Mouse (Mus musculus): ENCODE results near the gene R3hdm4.

Gene R3hdm4

DNA sequence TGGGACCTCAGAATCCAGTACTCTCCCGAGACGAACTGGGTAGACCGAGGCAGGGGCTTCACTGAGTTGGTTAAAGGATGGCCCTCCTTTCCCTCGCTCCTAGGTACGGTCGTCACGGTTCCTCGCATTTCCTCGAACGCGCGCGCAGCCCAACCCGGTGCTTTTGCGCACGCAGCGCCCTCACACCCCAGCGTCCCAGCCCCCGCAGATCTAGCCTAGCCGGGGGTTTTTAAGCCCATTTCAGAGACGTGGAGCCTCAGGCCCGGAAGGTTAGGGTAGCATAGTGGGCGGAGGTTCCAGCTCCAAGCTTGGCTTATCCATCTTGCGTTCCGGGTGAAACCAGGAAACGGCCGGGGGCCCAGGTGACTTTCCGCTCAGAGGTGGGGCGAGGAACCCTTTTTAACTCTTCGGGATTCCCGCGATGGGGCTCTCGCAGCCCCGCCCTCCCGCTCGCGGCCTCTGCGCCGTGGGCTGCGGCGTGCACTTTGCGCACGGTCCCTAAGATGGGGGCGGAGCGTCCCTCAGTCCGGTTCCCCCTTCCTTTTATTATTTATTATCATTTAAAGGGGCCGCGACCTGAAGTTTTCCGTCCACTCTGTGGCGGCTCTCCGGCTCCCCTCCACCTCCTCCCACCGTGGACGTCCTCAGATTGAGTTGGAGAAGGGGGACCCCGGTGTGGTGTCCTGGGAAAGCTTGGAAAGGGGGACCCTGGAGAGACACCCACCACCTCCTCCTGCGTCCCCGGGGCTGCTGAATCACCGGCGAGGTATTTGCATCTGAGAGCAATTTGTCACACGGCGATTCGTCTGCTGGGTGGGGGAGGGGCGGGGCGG is 5.7 kb upstream of the R3hdm4 start, which contains the start of gene Arid3a:
Gene Arid3a, plus strand, starts transcription at position 553 of the 833 bp plus-strand sequence.
- peak; percentile 95 for DNase-seq (ENCODE audit: extremely low read depth, insufficient read length, low spot score)

- DNase-seq (ENCODE audit: extremely low read depth, insufficient read length, low spot score): no peak
Measured at GRCm38 (mm10) chr10:79925785-79926490, 4.9 kb upstream of the R3hdm4 start.

DNA sequence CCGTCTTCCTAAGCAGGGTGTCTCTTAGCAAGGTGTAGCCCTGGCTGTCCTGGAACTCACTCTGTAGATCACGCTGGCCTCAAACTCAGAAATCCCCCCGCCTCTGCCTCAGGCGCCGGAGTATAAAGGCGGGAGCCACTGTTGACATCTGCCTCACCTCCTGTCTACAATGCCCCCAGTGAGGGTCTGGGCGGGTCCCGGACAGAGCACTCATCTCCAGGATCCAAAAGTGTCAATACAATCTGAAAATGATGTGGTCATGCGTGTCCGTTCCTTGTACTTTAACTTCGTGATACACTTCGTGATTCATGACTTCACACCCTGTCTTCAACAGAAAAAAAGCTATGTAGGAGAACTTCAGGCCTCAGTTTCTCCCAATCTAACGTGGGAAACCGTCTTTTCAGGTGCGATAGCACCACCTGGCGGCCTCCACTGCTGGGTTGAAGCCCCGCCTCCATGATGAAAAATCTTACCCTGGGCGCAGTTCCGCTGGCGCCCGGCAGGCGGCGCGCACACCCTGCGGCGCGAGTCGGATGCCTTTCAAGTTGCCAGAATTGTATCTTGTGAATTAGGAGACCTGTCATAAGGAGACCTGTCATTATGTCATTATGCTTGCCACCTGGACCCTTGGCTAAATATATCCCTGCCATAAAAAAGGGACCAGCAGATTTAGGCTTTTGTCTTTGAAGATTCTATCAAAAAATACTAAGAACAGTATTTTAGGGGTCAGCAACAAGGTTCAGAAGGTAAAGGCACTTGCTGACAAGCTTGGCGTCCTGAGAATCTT is 4.2 kb upstream of the R3hdm4 start:
- peak; percentile 91 for DNase-seq (ENCODE audit: extremely low read depth, insufficient read length, low spot score)

DNA sequence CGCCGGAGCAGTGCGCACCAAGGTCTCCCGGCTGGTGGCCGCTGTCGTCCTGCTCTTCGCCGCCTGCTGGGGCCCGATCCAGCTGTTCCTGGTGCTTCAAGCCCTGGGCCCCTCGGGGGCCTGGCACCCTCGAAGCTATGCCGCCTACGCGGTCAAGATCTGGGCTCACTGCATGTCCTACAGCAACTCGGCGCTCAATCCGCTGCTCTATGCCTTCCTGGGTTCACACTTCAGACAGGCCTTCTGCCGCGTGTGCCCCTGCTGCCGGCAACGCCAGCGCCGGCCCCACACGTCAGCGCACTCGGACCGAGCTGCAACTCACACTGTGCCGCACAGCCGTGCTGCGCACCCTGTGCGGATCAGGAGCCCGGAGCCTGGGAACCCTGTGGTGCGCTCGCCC is 564 bp upstream of the R3hdm4 start:
- DNase-seq (ENCODE audit: extremely low read depth, insufficient read length, low spot score): no peak

DNA sequence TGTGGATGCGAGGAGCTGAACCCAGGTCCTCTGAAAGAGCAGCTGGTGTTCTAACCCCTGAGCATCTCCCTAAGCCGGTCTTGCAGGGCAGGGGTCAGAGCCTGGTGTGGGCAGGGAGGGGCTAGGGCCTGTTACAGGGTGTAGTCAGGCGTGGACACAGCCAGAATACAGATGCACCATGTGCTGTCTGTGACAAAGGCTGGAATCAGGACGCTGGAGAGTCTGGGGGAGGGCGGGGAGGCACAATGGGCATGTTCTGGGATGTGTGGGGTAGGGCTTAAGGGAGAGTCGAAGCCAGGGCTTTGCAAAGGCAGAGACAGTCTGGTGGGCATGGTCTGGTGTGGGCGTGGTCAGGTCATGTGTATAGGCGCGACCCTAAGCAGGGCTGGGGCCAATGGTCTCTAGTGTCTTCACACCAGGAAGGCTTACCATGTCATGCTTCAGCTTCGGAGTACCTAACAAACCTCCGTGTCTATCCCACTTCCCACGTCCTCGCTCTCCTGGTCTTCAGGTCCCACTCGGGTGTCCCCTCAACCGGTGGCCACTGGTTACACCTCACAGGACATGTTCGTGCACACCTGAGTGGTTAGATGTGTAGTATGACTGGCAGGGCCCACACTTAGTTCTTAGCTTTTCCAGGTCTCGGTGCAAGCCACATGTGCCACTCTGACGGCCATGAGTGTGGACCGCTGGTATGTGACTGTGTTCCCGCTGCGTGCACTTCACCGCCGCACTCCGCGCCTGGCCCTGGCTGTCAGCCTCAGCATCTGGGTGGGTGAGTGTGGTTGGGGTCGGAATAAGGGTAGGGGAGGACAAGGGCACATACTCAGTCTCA is 735 bp downstream of the R3hdm4 start:
- no peak for DNase-seq (ENCODE audit: extremely low read depth, insufficient read length, low spot score)

DNA sequence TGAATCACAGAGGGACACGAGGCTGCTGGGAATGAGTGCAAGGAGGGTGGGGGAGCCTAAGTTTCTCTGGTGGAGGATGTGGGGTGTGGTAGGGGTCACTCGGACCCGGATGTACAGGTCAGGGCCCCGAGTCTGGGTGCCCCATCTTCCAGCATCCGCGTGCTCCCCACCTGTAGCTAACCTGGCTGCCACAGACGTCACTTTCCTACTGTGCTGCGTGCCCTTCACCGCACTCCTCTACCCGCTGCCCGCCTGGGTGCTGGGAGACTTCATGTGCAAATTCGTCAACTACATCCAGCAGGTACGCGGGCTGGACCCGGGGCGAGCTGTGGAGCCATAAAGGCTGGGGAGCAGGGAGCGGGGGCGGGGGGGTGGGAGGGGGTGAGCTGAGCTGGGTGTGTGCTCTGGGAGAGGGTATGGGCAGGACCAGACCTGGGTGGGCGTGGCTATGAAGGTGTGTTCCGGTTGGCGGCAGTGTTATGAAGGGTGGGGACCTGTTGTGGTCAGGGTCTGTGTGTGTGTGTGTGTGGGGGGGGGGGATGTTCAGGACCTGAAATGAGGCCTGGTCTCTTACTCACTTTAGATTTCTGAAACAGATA is 1.7 kb downstream of the R3hdm4 start:
- no peak for DNase-seq (ENCODE audit: extremely low read depth, insufficient read length, low spot score)

DNA sequence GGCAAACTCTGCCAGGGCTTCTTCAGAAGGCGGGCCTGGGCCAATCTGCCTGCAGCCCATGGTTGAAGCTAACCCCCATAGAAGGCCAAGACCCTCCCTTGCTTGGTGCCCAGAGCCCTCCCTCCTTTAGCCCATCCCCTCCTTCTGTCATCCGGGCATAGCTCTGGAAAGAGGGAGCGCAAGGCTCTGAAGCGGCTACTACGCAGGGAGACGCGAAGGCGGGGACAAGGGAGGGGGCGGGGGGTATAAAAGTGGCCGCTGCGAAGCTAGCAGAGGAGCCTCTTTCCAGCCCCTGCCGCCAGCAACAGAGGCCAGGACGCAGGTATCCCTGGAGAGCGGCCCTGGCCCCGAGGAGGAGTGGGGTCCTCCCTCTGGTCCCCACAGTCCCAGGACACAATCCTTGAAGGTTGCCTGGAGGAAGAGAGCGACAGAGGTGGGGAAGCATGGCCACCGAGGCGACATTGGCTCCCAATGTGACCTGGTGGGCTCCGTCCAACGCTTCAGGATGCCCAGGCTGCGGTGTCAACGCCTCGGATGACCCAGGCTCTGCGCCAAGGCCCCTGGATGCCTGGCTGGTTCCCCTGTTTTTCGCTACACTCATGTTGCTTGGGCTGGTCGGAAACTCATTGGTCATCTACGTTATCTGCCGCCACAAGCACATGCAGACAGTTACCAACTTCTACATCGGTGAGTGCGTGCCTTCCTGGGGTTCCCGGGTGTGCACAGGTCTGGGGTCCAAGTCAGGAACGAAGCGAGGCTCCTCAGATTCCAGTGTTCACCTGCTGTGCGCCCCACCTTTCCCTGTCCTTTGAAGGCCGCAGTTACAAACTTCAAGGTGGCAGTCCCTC is 2.6 kb downstream of the R3hdm4 start:
- no peak for DNase-seq (ENCODE audit: extremely low read depth, insufficient read length, low spot score)

DNA sequence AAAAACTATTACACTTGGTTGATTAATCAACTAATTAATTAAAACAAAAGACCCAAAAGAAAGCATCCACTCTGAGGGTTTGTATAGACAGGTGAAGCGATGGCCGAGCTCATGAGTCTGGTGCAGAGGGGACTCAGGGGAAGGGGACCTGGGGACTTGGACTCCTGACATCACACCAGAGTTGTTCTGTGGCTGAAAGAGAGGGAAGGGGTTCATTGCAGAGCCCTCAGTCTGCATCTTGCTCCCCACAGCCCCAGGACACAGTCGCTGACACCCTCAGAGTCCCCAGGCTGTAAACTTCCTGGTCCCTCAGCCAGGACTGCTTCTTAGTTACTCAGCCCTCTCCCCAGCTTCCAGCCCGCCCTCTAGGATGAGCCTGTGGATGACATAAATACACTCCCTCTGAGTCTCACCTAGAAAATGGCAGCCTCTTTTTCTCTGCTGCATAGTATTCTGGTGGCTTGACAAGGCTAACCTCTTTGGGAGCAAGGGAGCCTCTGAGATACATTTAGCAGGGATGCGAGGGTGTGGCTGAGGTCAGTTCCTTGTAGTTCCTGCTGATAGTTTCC is 3.4 kb downstream of the R3hdm4 start:
- no peak for DNase-seq (ENCODE audit: extremely low read depth, insufficient read length, low spot score)

- peak; percentile 80 for DNase-seq (ENCODE audit: extremely low read depth, insufficient read length, low spot score)
Measured at GRCm38 (mm10) chr10:79916808-79917531, 4.0 kb downstream of the R3hdm4 start, which contains the start of gene Kiss1r. Kiss1r (plus strand) TSS chr10:79916971.

GRCm38 (mm10) chr10:79916081-79916480 is 4.9 kb downstream of the R3hdm4 start:
- peak; percentile 58 for DNase-seq (ENCODE audit: extremely low read depth, insufficient read length, low spot score)

DNA sequence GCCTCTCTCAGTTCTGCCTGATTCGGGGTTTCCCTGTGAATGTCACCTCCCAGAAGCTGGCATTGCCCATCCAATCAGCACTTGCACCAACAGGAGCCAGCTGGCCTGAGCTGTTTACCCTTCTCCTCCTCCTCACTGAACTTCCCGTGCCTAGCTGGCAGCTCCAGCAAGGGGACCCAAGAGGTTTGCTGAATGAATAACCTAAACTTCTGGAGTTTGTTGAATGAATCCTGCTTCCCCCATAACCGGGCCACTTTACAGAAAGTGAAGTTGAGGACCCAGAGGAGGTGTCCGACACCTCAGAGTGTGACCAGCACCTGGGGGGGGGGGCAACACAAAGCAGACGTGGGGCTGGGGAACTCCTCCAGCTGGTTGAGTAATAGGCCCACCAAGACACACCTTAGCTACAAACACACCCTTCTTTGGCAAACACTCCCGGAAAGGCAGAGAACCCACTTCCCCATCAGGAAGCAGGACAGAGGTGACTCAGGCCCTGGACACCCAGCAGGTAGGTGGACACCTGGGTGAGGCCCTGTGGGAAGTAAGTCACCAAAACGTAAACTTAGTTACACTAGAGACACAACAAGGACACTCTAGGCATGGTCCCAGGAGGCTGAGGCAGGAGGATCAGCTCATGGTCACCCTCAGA is 5.9 kb downstream of the R3hdm4 start:
- DNase-seq (ENCODE audit: extremely low read depth, insufficient read length, low spot score): no peak

DNA sequence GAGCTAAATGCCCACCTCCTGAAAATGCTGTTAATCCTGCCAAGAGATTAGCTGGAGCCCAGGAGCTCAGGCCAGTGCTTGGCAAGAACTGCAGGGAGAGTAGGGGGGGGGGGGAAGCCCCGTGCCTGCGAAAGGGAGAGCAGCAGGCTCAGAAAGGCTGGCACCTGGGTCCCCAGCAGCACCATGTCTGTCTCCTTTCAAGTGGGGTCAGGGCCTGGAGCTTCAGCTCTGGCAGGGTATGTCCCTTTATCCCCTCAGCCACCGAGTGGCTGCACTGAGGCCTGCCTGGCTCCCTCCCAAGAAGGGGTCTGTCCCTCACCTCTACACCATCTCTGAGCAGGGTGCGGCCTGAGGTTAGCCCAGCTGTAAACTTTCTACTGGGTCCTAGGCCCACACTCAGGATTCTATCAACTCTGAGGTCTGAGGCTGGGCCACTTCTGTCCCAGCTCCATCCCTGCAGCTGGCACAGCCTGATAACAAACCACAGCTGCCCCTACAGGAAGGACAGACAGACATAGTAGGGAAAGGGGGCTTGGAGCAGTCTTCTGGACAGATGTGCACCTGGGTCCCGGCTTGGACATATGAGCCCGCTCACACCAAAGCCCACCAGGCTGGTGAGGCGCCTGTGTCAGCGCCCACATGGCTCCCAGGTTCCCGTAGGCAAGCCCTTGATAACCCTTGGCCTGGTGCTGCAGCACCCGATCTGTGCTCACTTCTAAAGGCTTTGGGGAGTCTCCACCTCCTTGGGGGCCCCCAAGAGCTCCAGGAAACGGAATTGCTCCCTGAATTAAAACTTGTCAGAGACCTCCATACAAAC is 6.7 kb downstream of the R3hdm4 start:
- DNase-seq (ENCODE audit: extremely low read depth, insufficient read length, low spot score): no peak

DNA sequence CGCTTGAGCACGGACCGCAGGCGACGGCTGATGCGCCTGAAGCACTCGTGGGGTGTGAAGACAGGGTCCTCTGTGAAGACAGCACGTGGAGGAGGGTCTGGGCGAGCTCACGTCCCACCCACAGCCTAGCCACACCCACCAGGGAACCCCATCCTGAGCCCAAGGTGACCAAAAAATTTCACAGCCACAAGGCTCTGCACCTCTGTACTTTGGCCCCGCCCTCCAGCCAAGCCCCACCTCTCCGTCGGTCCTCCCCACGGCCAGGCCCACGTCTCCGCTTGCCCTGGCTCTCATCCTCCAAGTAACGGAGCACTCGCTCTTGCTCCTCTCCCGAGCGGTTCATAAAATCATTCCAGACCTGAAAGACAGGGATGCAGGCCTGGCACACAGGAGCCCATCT is 8.6 kb downstream of the R3hdm4 start:
- no peak for DNase-seq (ENCODE audit: extremely low read depth, insufficient read length, low spot score)

DNA sequence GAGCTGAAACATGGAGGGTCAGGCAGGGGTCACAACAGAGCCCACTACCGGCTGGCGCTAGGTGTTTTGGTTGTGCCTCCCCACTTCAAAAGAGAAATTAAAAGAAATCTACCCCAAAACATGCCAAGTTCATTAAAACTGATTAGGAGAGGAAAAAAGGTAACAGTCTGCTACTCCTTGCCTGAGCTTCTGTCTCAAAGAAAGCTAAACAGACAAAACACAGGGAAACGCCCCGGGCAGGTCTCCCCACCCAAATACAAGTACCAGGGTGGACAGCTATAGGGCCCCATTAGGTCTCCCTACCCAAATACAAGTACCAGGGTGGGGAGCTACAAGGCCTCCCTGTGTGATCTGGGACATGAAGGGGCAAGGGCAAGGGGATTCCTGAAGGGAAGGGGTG is 10.5 kb downstream of the R3hdm4 start, which contains the start of gene Gm26602:
Gene Gm26602, plus strand, starts transcription at position 301 of the 400 bp plus-strand sequence.
- no peak for DNase-seq (ENCODE audit: extremely low read depth, insufficient read length, low spot score)

DNA sequence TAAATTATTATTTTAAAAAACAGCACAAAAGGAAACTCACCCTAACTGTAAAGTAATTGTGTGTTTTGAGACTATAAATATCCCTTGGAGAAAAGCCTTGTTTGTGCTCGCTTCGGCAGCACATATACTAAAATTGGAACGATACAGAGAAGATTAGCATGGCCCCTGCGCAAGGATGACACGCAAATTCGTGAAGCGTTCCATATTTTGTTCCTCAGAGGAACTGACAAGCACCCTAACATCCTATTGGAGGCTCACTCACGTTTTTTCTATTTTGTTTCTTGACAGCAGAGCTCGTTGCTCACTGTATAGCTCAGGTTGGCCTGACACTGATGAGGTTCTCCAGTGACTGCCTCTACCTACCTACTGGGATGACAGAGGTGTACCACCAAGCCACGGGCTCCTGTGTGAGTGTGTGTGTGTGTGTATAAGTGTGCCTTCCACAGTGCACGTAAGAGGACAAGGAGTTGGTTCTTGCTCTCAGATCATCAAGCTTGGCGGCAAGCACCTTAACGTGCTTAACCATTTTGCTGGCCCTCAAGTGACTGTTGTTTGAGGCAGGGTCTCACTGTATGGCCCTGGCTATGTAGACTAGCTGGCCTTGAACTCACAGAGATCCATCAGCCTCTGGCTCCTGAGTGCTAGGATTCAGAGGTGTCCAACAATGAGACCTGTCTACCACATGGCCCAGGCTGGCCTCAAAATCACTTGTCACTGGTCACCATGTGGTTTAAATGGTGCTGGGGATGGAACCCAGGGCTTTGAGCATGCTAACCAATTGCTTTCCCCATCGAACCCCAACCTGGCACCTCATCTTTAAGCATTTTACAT is 11.7 kb downstream of the R3hdm4 start:
- DNase-seq (ENCODE audit: extremely low read depth, insufficient read length, low spot score): peak; percentile 44
